Mouse (Mus musculus) brain, embryonic 14.5 days (tissue): ENCODE results near the gene Dmrt1. TPM values are rescaled to one million over a fixed set of nuclear protein-coding genes. Genes with fewer than 3 reads are reported as not detected.
"Not testable (repeated sequence)": the region's sequence is repeated elsewhere in the genome, so short reads cannot be mapped to it uniquely, and the experiment has no call there.

Experiments
- DNase-seq: peaks from one replicate; pipeline ENCODE4 v3.0.0-alpha.2; 2011; ENCODE audit warnings: low read depth
- CTCF ChIP-seq: fragments of 200-500 bp; IDR thresholded peaks from 2 replicates; pipeline ENCODE4 v1.5.1; 2012; ENCODE audit warnings: inconsistent platforms, mild to moderate bottlenecking, moderate library complexity, borderline replicate concordance; ENCODE audit not compliant: insufficient read depth, insufficient read length; ENCODE audit errors: extremely low read depth
- POLR2A ChIP-seq: fragments of 200-500 bp; IDR thresholded peaks from 2 replicates; pipeline ENCODE4 v1.6.1; 2012; ENCODE audit warnings: mild to moderate bottlenecking, inconsistent platforms, borderline replicate concordance; ENCODE audit not compliant: poor library complexity, insufficient read depth, insufficient read length, severe bottlenecking; ENCODE audit errors: extremely low read depth
- polyA plus RNA-seq: library from polyadenylated mRNA; depleted of rRNA; stranded (reverse); fragments of >200 nt; gene quantifications from 2 replicates; pipeline ENCODE4 v1.2.3, GENCODE M21; 2012; rRNA removed

The Dmrt1 gene
- 0.05 and 0.20 TPM in 2 replicates for polyA plus RNA-seq

GRCm38 (mm10) chr19:25505360-25506196 is at the start of gene Dmrt1:
Dmrt1 (plus strand) TSS chr19:25505618.
- TF ChIP-seq CTCF: no peak
- no peak for TF ChIP-seq POLR2A
- peak; percentile 44 for DNase-seq

- DNase-seq: no peak
- TF ChIP-seq CTCF (no peak), POLR2A (no peak)
These were observed 44.7 kb upstream of the Dmrt1 start for GRCm38 (mm10) chr19:25460760-25461159.

GRCm38 (mm10) chr19:25461553-25462320 is 43.7 kb upstream of the Dmrt1 start:
- no peak for TF ChIP-seq CTCF
- no peak for TF ChIP-seq POLR2A
- DNase-seq: peak; percentile 88

- not testable (repeated sequence) for DNase-seq
- peak; percentile 54; the same call in 1 of the 2 replicates for TF ChIP-seq CTCF
These were observed 29.6 kb upstream of the Dmrt1 start for GRCm38 (mm10) chr19:25475806-25476205.

GRCm38 (mm10) chr19:25479152-25479669 is 26.2 kb upstream of the Dmrt1 start:
- TF ChIP-seq POLR2A: no peak
- no peak for TF ChIP-seq CTCF
- peak; percentile 40 for DNase-seq

GRCm38 (mm10) chr19:25480820-25481219 is 24.6 kb upstream of the Dmrt1 start:
- TF ChIP-seq POLR2A: no peak
- TF ChIP-seq CTCF: no peak
- no peak for DNase-seq

- no peak for DNase-seq
- TF ChIP-seq POLR2A: no peak
- no peak for TF ChIP-seq CTCF
These were observed 18.9 kb upstream of the Dmrt1 start for GRCm38 (mm10) chr19:25486561-25486960.

- no peak for DNase-seq
- TF ChIP-seq POLR2A (no peak), CTCF (no peak)
These were observed 18.1 kb upstream of the Dmrt1 start for GRCm38 (mm10) chr19:25487350-25487749.

- TF ChIP-seq CTCF (no peak), POLR2A (no peak)
- no peak for DNase-seq
These were observed 16.9 kb upstream of the Dmrt1 start for GRCm38 (mm10) chr19:25488546-25488945.

GRCm38 (mm10) chr19:25489546-25489945 is 15.9 kb upstream of the Dmrt1 start:
- no peak for DNase-seq
- TF ChIP-seq CTCF (no peak), POLR2A (no peak)

GRCm38 (mm10) chr19:25497434-25497833 is 8.0 kb upstream of the Dmrt1 start:
- no peak for DNase-seq
- TF ChIP-seq POLR2A: no peak
- TF ChIP-seq CTCF: no peak
